Mouse (Mus musculus): ENCODE data around the gene Dtx3.

Gene Dtx3

GRCm38 (mm10) chr10:127185506-127185905 lies 10.0 kb downstream of the Dtx3 start:
- DNase-seq (ENCODE audit: low spot score): no peak

- DNase-seq (ENCODE audit: low spot score): no peak
These were observed 10.4 kb downstream of the Dtx3 start for GRCm38 (mm10) chr10:127185101-127185500.

GRCm38 (mm10) chr10:127183759-127184158 lies 11.8 kb downstream of the Dtx3 start:
- no peak for DNase-seq (ENCODE audit: low spot score)

GRCm38 (mm10) chr10:127182624-127183023 lies 12.9 kb downstream of the Dtx3 start:
- DNase-seq (ENCODE audit: low spot score): no peak

- no peak for DNase-seq (ENCODE audit: low spot score)
These were observed 14.0 kb downstream of the Dtx3 start for GRCm38 (mm10) chr10:127181566-127181965.

GRCm38 (mm10) chr10:127180695-127181047 lies 14.9 kb downstream of the Dtx3 start:
- no peak for DNase-seq (ENCODE audit: low spot score)

- DNase-seq (ENCODE audit: low spot score): no peak
These were observed 15.4 kb downstream of the Dtx3 start, which contains the start of gene Slc26a10 for GRCm38 (mm10) chr10:127179871-127180694. Slc26a10 (minus strand) TSS chr10:127180645.

- DNase-seq (ENCODE audit: low spot score): no peak
These were observed 17.1 kb downstream of the Dtx3 start for GRCm38 (mm10) chr10:127178286-127179027.

GRCm38 (mm10) chr10:127177719-127178118 lies 17.8 kb downstream of the Dtx3 start:
- no peak for DNase-seq (ENCODE audit: low spot score)

- no peak for DNase-seq (ENCODE audit: low spot score)
These were observed 18.3 kb downstream of the Dtx3 start for GRCm38 (mm10) chr10:127177235-127177634.

- DNase-seq (ENCODE audit: low spot score): no peak
These were observed 18.8 kb downstream of the Dtx3 start for GRCm38 (mm10) chr10:127176756-127177155.

GRCm38 (mm10) chr10:127176228-127176627 lies 19.3 kb downstream of the Dtx3 start:
- DNase-seq (ENCODE audit: low spot score): no peak

- DNase-seq (ENCODE audit: low spot score): no peak
These were observed 21.4 kb downstream of the Dtx3 start for GRCm38 (mm10) chr10:127174170-127174569.

- DNase-seq (ENCODE audit: low spot score): no peak
These were observed 22.1 kb downstream of the Dtx3 start for GRCm38 (mm10) chr10:127173148-127174065.

GRCm38 (mm10) chr10:127171631-127172200 lies 23.8 kb downstream of the Dtx3 start:
- no peak for DNase-seq (ENCODE audit: low spot score)

GRCm38 (mm10) chr10:127170837-127171272 lies 24.7 kb downstream of the Dtx3 start:
- DNase-seq (ENCODE audit: low spot score): no peak

- no peak for DNase-seq (ENCODE audit: low spot score)
These were observed 25.5 kb downstream of the Dtx3 start for GRCm38 (mm10) chr10:127170002-127170401.

- no peak for DNase-seq (ENCODE audit: low spot score)
These were observed 27.8 kb downstream of the Dtx3 start for GRCm38 (mm10) chr10:127167614-127168192.

GRCm38 (mm10) chr10:127166771-127167613 lies 28.5 kb downstream of the Dtx3 start:
- DNase-seq (ENCODE audit: low spot score): no peak

- DNase-seq (ENCODE audit: low spot score): no peak
These were observed 29.2 kb downstream of the Dtx3 start for GRCm38 (mm10) chr10:127166404-127166715.

Data from ovary, adult 18-20 months (tissue).